Mouse (Mus musculus): ENCODE data around the gene Stx5a.

DNA sequence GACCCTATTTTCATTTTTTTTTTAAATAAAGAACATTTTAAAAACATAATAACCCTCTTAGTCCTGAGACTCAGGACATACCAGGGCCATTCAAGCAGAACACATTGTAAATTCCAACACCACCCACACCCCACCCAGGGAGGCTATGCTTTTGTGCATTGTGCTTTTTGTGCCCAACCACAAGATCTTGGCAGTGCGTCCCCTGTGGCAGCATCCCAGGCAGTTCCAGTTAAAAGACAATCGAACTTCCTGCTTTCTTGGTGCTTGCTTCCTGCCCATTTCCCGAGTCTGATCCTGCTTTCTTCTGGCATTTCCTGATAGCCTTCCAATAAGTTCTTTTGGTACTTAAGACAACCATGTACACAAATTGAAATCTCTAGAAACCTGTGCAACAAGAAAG lies 38.8 kb upstream of the Stx5a start:
- TF ChIP-seq CTCF (IDR thresholded peaks at IDR 0.05; ENCODE audit: insufficient read depth, low read length) (no peak), POLR2A (IDR thresholded peaks at IDR 0.05; ENCODE audit: borderline replicate concordance, extremely low read depth, low read depth, low read length) (no peak)

Measured in lung, adult 2 months (tissue).